Mouse (Mus musculus): ENCODE results near the gene Crtc3.

DNA sequence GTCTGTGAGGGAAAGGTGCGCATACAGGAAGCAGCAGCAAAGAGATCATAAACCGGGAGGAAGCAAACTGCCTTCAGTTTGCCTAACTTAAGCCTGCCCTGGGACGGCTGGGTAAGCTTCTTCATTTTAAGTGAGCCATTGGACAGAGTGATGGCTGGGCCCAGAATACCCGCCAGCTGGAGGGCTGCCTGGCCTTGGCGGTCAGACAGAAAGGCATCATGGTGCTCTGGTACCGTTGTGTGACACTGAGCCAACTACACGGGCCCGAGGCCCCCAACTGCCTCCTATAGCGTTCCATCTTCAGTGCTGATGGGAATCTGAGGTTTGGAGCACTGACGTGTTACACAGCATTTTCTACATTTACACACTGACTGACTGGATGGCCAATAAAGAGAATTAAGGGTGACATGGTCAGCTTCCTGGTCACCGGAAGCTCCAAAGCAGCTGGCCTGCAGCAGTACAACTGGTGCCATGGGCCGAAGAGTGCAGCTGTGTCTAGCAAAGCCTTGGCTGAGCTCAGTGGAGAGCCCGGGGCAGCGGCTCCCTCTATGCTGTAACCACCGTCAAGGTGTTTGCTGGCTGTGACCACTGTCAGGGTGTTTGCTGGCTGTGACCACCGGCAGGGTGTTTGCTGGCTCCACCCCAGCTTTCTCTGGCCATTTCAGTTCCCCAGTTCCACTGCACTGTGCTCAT lies 99.5 kb downstream of the Crtc3 start:
- TF ChIP-seq POLR2A (IDR thresholded peaks at IDR 0.05; ENCODE audit: borderline replicate concordance, low read depth, low read length) (no peak), CTCF (IDR thresholded peaks at IDR 0.05; ENCODE audit: low read depth, low read length) (no peak)
